Mouse (Mus musculus) liver, adult 2 months (tissue): ENCODE data around the gene Ranbp6. TPM values are rescaled to one million over a fixed set of nuclear protein-coding genes. Genes with fewer than 3 reads are reported as not detected.

Experiments used
- DNase-seq: peaks from one replicate; pipeline ENCODE4 v3.0.0-alpha.2; 2011; ENCODE audit warnings: low read depth, low spot score; ENCODE audit errors: extremely low read depth
- H3K27ac ChIP-seq: fragments of 200-500 bp; replicated peaks from 2 replicates; pipeline ENCODE4 v1.5.1; 2012; ENCODE audit warnings: low read depth, mild to moderate bottlenecking, control low read depth, inconsistent platforms, low read length; ENCODE audit not compliant: insufficient read depth
- H3K27me3 ChIP-seq: fragments of 200-500 bp; 2 replicates; pipeline ENCODE4 v1.6.1; 2012; ENCODE audit warnings: mild to moderate bottlenecking, moderate library complexity, low read length, inconsistent platforms; ENCODE audit not compliant: control insufficient read depth, insufficient read depth
- H3K36me3 ChIP-seq: fragments of 200-500 bp; 2 replicates; pipeline ENCODE4 v1.6.1; 2012; ENCODE audit warnings: low read length, inconsistent platforms; ENCODE audit not compliant: control insufficient read depth, insufficient read depth
- H3K4me1 ChIP-seq: fragments of 200-500 bp; 2 replicates; pipeline ENCODE4 v1.6.1; 2011; ENCODE audit warnings: low read length; ENCODE audit not compliant: control insufficient read depth, insufficient read depth
- H3K4me3 ChIP-seq: fragments of 200-500 bp; 2 replicates; pipeline ENCODE4 v1.5.1; 2011; ENCODE audit warnings: low read depth, mild to moderate bottlenecking, control low read depth, low read length, moderate library complexity; ENCODE audit not compliant: insufficient read depth
- H3K79me2 ChIP-seq: fragments of 200-500 bp; 2 replicates; pipeline ENCODE4 v1.6.1; 2012; ENCODE audit warnings: inconsistent platforms, mild to moderate bottlenecking, low read length, moderate library complexity; ENCODE audit not compliant: control insufficient read depth, insufficient read depth
- H3K9ac ChIP-seq: fragments of 200-500 bp; 2 replicates; pipeline ENCODE4 v1.6.1; 2012; ENCODE audit warnings: low read depth, mild to moderate bottlenecking, control low read depth, inconsistent platforms, low read length
- CTCF ChIP-seq: fragments of 200-500 bp; IDR thresholded peaks from 2 replicates; pipeline ENCODE4 v1.5.1; 2011; ENCODE audit warnings: low read depth, low read length, control low read depth
- POLR2A ChIP-seq: fragments of 200-500 bp; IDR thresholded peaks from 2 replicates; pipeline ENCODE4 v1.6.1; 2011; ENCODE audit warnings: low read length, control low read depth; ENCODE audit not compliant: insufficient read depth; ENCODE audit errors: extremely low read depth
- WGBS: fragments of 180-500 bp; shearing (Covaris S2); methylation state at CpG from one replicate; pipeline ENCODE4 v1.1.7; 2018; 5-methylcytosine and 5-hydroxymethylcytosine counted together
- polyA plus RNA-seq: library from polyadenylated mRNA; depleted of rRNA; stranded (reverse); fragments of >200 nt; gene quantifications from 2 replicates; pipeline ENCODE4 v1.2.3, GENCODE M21; 2012; rRNA removed
- total RNA-seq: library from RNA; depleted of rRNA; stranded (reverse); fragments of >200 nt; gene quantifications from 2 replicates; pipeline ENCODE4 v1.2.3, GENCODE M21; 2014; rRNA removed

Ranbp6 gene
- total RNA-seq (8.6 and 11.1 TPM in 2 replicates), polyA plus RNA-seq (1.6 and 1.8 TPM in 2 replicates)

- Histone ChIP-seq H3K9ac (peak within 1 kb of the TSS; percentile 82), H3K4me3 (peak within 1 kb of the TSS; percentile 81), H3K36me3 (peaks cover 7% of the 10 kb centered on the region; the same call in 1 of the 2 replicates), H3K79me2 (peaks cover 15% of the 10 kb centered on the region; the same call in 1 of the 2 replicates), H3K27me3 (no peaks in the 10 kb centered on the region), H3K27ac (peak within 1 kb of the TSS; percentile 36), H3K4me1 (peaks cover 8% of the 10 kb centered on the region; the same call in 1 of the 2 replicates)
- under 1% methylated on average over 47 of the region's 47 CpGs for WGBS
- TF ChIP-seq CTCF = no peak
- TF ChIP-seq POLR2A = peak; percentile 53; the same call in 1 of the 2 replicates
- DNase-seq = peak; percentile 64
Measured at GRCm38 (mm10) chr19:29812581-29813460, at the start of gene Ranbp6. Gene Ranbp6 (minus strand): TSS chr19:29812974.

- no peak for TF ChIP-seq POLR2A
- TF ChIP-seq CTCF = no peak
- DNase-seq = no peak
- Histone ChIP-seq H3K27ac (no peak overlapping the region), H3K27me3 (no peaks in the 10 kb centered on the region), H3K9ac (no peak overlapping the region), H3K79me2 (no peaks in the 10 kb centered on the region), H3K36me3 (no peaks in the 10 kb centered on the region), H3K4me3 (no peak overlapping the region), H3K4me1 (peaks cover 2% of the 10 kb centered on the region; the same call in 1 of the 2 replicates)
- WGBS = 92% methylated on average over 4 of the region's 4 CpGs
Measured at GRCm38 (mm10) chr19:29860816-29861215, 48.0 kb upstream of the Ranbp6 start.

- no peak for TF ChIP-seq CTCF
- no peak for TF ChIP-seq POLR2A
- H3K27me3 ChIP-seq = no peaks in the 10 kb centered on the region
- WGBS = 26% methylated on average over 5 of the region's 5 CpGs
- H3K9ac ChIP-seq = no peak overlapping the region
- no peaks in the 10 kb centered on the region for H3K36me3 ChIP-seq
- no peaks in the 10 kb centered on the region for H3K79me2 ChIP-seq
- H3K4me3 ChIP-seq = no peak overlapping the region
- peaks cover 2% of the 10 kb centered on the region; the same call in 1 of the 2 replicates for H3K4me1 ChIP-seq
- peak; percentile 56 for DNase-seq
- no peak overlapping the region for H3K27ac ChIP-seq
Measured at GRCm38 (mm10) chr19:29857267-29857666, 44.5 kb upstream of the Ranbp6 start.

DNA sequence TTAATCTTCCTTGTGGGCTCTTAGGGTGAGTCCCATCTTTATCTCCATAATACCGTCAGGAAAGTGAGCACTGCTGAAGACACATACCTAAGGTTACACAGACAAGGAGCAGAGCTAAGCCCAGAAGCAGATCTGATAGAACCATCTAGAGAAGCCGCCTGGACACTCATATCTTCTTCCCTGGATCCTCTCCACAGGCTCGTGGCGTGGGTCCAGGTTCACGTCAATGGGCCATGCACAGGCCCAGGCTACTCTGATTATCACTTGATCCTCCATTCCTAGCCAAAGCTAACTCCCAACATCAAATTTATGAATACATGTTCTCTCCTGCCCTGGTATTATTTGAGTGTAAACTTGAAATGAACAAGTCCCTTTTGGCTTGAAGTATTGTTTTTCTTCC, 40.9 kb upstream of the Ranbp6 start:
- no peak for TF ChIP-seq POLR2A
- TF ChIP-seq CTCF = no peak
- H3K4me3 ChIP-seq = no peak overlapping the region

DNA sequence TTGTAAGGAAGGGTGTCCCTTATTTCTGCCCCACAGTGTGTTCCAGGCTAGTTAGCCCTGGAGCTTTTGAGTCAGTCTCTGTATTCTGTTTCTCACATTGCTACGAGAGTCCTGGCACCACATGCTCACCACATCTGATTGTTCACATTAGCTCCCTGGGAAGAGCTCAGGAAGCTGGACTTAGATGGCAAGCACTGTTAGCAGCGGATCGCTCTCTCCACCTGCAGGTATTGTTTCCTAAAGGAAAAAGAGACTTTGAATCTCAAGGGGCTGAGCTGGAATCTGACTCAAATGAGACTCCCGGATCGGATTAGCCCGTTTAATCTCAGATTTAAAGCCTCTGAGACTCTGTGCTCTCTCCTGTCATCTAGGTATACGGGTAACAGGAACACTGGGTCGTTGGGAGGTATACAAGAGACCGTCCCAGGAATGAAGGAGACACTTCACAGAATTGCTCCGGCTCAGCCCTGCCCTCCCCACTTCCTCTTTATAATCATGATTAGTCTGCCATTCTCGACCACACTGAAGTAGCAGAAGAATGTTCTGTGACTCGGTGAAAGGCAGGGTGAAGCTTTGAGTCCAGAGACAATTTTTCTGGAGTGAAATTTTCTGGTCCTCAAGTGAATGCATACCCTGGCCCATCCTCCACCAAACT, 38.4 kb upstream of the Ranbp6 start:
- 82% methylated on average over 12 of the region's 12 CpGs for WGBS

More for the DNA sequence above, 40.9 kb upstream of the Ranbp6 start:
- no peak for DNase-seq
- Histone ChIP-seq H3K36me3 (no peaks in the 10 kb centered on the region), H3K27me3 (no peaks in the 10 kb centered on the region), H3K27ac (no peak overlapping the region), H3K9ac (no peak overlapping the region), H3K79me2 (no peaks in the 10 kb centered on the region), H3K4me1 (peaks cover 2% of the 10 kb centered on the region; the same call in 1 of the 2 replicates)
- WGBS = 65% methylated on average over 5 of the region's 5 CpGs

More for the DNA sequence above, 38.4 kb upstream of the Ranbp6 start:
- TF ChIP-seq POLR2A (no peak), CTCF (no peak)
- Histone ChIP-seq H3K27ac (no peak overlapping the region), H3K9ac (no peak overlapping the region), H3K36me3 (no peaks in the 10 kb centered on the region), H3K27me3 (no peaks in the 10 kb centered on the region), H3K79me2 (no peaks in the 10 kb centered on the region), H3K4me3 (no peak overlapping the region), H3K4me1 (no peaks in the 10 kb centered on the region)
- DNase-seq = no peak
